Mouse (Mus musculus): Measurements from ENCODE around the gene Ehf. TPM values are rescaled to one million over a fixed set of nuclear protein-coding genes. Genes with fewer than 3 reads are reported as not detected.

Gene Ehf
- total RNA-seq, 2 experiments from 2014 or later = not detected

DNA sequence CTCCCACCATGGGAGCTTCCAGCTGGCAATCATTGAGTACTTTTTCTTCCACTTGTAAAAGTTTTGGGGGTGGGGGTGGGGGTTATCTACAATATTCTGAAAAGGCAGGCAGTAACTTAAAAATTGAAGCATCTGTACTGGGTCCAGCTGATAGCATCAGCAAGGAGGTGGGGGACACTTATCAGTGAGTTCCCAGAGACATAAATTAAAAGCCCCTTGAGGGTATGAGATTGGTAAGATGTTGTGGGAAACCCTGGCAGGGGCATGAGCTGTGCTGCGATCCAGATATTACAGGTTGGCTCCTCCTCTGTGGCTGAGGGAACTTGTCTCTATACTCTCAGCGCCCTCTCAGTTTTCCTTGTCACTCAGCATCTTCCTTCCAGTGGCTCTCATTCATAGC lies 21.2 kb upstream of the Ehf start:
- Histone ChIP-seq H3K4me3 (no peak overlapping the region), H3K27ac (no peak overlapping the region)
- DNase-seq (ENCODE audit: low spot score in 2 of 2) = no peak
- TF ChIP-seq CTCF (conservative IDR thresholded peaks at IDR 0.05) = no peak

DNA sequence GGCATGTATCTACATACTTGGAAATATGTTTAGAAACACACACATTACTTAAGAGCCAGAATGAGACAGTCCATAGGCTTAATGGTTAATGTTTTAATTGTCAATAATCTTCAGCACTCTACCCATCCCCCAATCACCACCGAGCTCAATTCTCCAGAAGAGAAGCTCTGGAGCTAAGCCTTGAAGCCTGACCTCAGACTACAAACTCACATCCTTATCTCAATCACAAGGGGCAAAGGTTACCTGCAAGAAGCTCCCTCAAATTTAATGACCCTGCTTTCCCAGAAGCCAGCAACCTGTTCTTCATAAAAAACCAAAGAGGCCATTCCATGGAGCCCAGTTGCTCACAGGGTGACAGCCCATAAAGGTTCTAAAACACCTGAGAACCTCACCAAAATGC lies 19.1 kb upstream of the Ehf start:
- DNase-seq (ENCODE audit: low spot score in 2 of 2) = no peak
- no peak for TF ChIP-seq CTCF (conservative IDR thresholded peaks at IDR 0.05)
- H3K4me3 ChIP-seq = no peak overlapping the region
- no peak overlapping the region for H3K27ac ChIP-seq

DNA sequence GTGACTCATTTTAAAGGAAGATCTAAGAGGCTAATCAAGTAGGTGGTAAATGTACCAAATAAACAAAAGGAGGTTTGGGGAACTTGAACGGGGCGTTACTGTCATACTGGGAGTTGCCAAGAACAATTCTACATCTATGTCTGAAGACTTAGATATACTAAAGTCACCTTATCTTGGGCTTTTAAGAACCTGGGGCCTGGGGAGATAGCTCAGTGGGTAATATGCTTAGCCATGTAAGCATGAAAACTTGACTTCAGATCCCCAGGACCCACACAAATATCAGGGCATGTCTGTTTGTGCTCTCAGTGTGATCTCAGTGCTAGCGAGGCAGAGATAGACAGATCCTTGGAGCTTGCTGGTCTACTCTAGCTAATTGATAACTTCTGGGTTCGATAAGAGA lies 18.6 kb upstream of the Ehf start:
- no peak for TF ChIP-seq CTCF (conservative IDR thresholded peaks at IDR 0.05)
- H3K4me3 ChIP-seq = no peak overlapping the region
- no peak overlapping the region for H3K27ac ChIP-seq
- DNase-seq (ENCODE audit: low spot score in 2 of 2) = no peak

DNA sequence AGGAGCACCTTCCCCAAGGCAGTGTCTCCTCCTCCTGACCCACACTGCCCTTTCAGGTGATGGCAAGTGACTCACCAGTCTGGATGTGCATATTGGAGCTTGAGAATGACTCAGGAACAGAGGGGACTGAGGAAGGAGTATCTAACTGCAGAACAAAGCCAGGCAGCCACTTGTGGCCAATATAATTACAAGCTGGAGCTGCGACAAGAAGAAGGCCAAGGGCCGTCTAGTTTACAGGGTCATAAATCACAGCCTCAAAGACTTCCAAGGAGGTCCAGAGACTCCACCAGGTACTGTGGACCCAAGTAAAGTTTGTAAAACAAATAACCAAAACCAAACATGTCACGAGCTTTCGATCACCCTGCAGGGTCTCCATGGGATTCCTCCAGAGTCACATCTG lies 10.9 kb upstream of the Ehf start:
- Histone ChIP-seq H3K27ac (no peak overlapping the region), H3K4me3 (no peak overlapping the region)
- no peak for DNase-seq (ENCODE audit: low spot score in 2 of 2)
- no peak for TF ChIP-seq CTCF (conservative IDR thresholded peaks at IDR 0.05)

DNA sequence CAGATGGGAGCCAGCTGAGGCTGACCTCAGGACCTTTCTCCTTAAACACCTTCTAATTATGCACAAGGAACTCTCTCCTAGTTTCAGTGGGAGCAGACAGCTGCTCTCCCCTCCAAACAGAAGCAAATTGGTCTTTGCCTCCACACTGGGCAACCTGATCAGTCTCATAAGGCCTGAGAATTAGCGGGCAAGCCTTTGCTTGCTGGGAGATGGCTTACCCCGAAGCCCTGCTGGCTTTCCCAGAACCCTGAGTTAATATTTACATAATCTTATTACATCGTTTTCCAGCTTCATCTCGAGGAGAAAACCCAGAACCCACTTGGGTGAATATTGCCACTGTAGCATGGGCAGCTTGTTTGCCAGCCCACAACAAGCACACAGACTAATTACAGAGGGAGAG lies 9.6 kb upstream of the Ehf start:
- no peak for TF ChIP-seq CTCF (conservative IDR thresholded peaks at IDR 0.05)
- DNase-seq (ENCODE audit: low spot score in 2 of 2) = no peak
- H3K4me3 ChIP-seq = no peak overlapping the region
- H3K27ac ChIP-seq = no peak overlapping the region

DNA sequence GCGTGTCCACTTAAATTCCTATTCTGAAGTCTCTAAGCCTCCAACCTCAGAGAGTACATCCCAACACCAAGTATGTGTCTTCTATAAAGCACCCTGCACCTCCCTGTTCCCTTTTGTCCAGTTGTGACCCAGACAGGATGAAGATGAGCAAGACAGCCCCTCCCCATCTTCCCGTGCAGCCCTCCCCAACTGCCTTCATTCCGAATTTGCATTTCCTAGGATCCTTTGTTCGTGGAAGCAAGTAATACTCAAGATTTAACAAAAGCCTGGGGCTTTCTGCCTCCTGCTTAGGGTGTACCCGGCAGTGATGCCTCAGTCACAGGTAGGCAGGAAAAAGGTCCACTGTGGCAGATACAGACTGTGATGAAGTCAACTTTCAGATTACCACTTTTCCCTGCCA lies 7.6 kb upstream of the Ehf start:
- no peak for TF ChIP-seq CTCF (conservative IDR thresholded peaks at IDR 0.05)
- H3K27ac ChIP-seq = no peak overlapping the region
- no peak for DNase-seq (ENCODE audit: low spot score in 2 of 2)
- no peak overlapping the region for H3K4me3 ChIP-seq

DNA sequence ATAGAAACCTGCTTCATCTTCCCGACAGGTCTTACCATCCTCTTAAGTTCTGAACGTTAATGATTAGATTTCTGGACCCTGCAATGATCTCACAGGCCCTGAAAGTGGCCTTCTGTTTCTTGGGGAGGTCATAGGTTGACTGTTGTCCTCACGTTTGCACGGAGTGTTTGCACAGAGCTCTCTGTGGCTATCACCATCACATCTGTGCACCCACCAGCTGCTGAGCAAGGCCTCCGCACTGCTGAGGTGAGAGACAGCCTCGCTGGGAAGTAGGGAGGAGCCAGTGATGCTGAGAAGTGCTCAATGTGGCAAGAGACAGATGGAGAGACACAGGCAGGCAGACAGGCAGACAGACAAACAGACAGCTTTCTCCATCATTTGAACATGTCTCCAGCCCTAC lies 3.6 kb upstream of the Ehf start:
- no peak overlapping the region for H3K4me3 ChIP-seq
- DNase-seq (ENCODE audit: low spot score in 2 of 2) = no peak
- no peak overlapping the region for H3K27ac ChIP-seq
- no peak for TF ChIP-seq CTCF (conservative IDR thresholded peaks at IDR 0.05)

DNA sequence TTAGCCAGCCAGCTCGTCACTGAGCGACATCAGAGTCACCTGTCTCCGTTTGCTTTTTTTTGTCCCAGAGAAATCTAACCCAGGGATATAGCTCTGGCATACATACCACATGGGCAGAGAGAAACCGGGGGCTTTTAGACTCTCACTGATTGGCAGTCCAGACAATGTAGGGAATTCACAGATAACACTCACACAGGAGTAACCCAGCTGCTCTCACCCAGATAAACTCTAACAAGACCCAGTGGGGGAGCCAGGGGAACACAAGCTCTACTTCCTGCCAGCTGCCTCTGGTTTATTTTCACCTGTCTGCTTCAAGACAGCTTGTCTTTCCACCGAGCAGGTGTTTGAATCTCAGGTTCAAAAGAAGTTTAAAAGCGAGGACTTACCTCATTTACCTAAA lies 409 bp downstream of the Ehf start:
- Histone ChIP-seq H3K4me3 (no peak overlapping the region), H3K27ac (no peak overlapping the region)
- DNase-seq (ENCODE audit: low spot score in 2 of 2) = no peak
- TF ChIP-seq CTCF (conservative IDR thresholded peaks at IDR 0.05) = no peak

DNA sequence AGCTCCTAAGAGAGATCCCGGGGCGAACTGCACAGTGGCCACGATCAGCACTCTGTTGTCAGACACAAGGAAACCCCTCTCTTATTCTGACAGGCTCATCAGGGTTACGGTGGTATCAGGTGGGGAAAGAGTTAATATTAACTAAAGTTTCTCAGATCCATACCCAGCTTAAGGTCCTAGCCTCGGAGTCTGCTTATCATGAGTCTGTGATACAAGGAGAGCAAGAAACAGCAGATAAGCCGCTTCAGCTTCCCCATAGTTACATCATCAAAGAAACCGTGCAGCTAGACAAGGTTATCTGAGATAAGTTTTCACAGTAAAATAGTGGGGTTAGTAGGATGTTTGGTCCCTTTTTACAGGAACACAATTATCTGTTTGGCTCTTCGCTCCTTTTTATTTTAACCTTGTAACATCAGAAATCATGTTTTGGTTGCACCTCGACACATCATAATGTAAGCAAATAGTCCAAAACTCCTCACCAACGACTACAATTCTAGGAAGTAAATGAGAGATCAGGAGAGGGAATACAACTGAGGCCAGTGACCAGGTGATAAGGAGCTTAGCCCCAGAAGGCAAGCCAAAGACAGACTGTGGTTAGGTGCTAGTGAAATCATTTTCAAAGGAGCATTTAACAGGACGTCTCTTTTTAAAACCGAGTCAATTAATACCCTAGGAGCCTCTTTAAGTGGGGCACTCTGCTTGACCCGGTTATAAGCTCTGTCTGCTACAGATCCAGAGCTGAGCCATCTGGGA lies 4.2 kb downstream of the Ehf start:
- TF ChIP-seq CTCF (conservative IDR thresholded peaks at IDR 0.05) = no peak
- DNase-seq (ENCODE audit: low spot score in 2 of 2) = no peak
- H3K27ac ChIP-seq = no peak overlapping the region
- no peak overlapping the region for H3K4me3 ChIP-seq

DNA sequence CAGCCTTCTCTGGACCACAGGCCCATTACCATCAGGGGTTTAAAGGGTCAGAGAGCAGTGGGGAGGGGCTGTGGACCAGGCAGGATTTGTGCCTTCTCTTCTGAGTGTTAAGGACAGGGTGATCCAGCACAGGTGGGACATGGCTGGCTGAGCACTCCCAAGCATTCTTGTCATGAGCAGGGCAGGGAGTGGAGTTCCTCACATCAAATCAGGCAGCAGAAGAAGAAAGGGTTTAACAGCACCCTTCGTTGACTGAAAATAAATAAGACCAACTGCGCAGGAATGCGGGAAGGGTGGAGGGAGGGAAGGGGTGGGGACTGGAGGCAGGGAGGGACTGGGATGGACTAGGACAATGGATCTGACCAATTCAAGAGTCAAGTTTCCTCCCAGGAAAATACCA lies 8.6 kb downstream of the Ehf start:
- no peak overlapping the region for H3K27ac ChIP-seq
- TF ChIP-seq CTCF (conservative IDR thresholded peaks at IDR 0.05) = no peak
- no peak for DNase-seq (ENCODE audit: low spot score in 2 of 2)
- H3K4me3 ChIP-seq = no peak overlapping the region

DNA sequence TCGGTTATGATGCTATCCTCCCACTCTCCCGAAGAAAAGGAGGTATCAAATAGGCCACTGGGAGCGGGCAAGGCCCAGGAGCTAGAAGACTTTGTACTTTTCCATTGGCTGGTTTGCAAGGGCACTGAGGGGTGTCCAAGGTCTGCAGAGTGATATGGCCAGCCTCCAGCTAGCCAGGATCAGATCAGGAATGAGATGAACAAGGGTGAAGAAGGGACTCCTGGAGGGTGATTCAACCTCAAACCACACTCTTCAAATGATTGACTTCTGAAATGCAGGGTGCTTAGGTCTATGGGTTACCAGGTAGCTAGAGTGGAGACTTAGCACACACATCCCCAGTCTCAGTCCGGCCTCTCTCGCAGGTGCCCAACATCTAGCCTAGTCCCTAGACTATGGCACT lies 9.3 kb downstream of the Ehf start:
- no peak overlapping the region for H3K27ac ChIP-seq
- no peak overlapping the region for H3K4me3 ChIP-seq
- TF ChIP-seq CTCF (conservative IDR thresholded peaks at IDR 0.05) = no peak
- DNase-seq (ENCODE audit: low spot score in 2 of 2) = no peak

DNA sequence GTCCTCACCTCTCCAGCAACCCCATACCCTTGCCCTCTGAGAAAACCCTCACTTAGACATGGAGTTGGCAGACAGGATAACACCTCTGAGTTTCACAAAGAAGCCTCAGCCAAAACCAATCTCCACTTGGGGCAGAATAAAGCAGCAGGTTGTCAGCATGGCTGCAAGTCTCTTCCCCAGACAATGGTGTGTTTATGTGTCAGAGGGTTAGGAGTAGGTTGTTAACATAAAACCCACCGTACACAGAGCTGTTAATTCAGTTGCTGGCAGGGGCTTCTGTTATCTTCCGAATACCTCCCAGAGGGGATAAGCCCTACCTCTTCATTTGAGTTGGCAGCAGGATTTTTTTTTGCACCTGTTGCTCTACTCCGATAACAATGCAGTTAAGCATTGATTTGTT lies 9.9 kb downstream of the Ehf start:
- H3K27ac ChIP-seq = no peak overlapping the region
- DNase-seq (ENCODE audit: low spot score in 2 of 2) = no peak
- no peak overlapping the region for H3K4me3 ChIP-seq
- TF ChIP-seq CTCF (conservative IDR thresholded peaks at IDR 0.05) = no peak

DNA sequence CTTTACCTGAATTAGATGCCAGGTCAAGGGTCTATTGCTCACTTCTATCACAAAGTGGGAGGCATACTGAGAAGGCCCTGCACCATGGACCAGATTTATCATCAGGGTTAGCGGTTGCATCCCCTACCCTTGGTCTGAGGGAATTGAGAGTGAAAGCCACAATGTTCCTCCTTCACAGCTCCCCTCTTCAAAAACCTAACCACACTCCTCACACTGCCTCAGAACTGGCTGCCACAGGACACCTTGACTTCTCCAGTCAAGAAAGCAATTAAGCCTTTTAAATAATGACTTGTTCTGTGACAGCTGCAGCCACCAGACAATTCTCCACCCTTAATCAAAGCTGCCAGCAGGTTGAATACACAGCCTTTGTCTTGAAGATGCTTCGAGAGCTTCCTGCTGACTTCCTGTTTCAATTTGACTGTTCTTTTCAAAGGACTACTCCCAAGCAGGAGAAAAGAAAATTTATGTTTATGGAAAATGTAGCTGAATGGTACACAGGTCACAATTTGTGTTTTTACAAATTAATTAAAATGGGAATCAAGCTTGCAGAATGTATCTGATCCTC lies 12.3 kb downstream of the Ehf start:
- no peak overlapping the region for H3K4me3 ChIP-seq
- DNase-seq (ENCODE audit: low spot score in 2 of 2) = no peak
- no peak overlapping the region for H3K27ac ChIP-seq
- TF ChIP-seq CTCF (conservative IDR thresholded peaks at IDR 0.05) = no peak

DNA sequence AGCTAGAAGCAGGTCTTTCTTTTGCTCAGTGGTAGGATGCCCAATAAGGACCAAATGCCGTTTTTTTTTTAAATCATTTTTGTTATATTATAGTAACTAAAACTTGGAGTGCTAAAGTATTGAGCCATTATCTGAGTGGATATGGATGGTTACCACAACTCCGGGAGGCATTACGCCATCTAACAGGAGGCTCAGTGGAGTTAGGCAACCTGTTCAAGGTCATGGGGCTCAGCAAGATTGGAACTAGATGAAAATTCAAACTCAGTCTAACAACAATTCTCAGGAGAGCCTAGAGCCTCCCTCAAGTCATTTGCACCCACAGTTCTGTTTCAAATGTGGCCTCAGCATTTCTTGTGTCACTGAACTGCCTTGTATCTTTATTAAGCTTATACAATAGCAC lies 12.9 kb downstream of the Ehf start:
- H3K4me3 ChIP-seq = no peak overlapping the region
- no peak overlapping the region for H3K27ac ChIP-seq
- no peak for DNase-seq (ENCODE audit: low spot score in 2 of 2)
- no peak for TF ChIP-seq CTCF (conservative IDR thresholded peaks at IDR 0.05)
